Mouse (Mus musculus) cerebellum, postnatal 25 days (tissue): ENCODE measurements around the gene 4933434E20Rik.

Experiments used
- DNase-seq, 2 experiments: peaks; one replicate each; pipeline ENCODE4 v3.0.0; 2021; ENCODE audit warnings: mixed read lengths in 2 of 2

Gene 4933434E20Rik

GRCm38 (mm10) chr3:90051441-90052350 is at the start of gene 4933434E20Rik:
Gene 4933434E20Rik, plus strand, starts transcription at chr3:90051636.
- DNase-seq: peak in 1 of 2 experiments; percentile 81

DNA sequence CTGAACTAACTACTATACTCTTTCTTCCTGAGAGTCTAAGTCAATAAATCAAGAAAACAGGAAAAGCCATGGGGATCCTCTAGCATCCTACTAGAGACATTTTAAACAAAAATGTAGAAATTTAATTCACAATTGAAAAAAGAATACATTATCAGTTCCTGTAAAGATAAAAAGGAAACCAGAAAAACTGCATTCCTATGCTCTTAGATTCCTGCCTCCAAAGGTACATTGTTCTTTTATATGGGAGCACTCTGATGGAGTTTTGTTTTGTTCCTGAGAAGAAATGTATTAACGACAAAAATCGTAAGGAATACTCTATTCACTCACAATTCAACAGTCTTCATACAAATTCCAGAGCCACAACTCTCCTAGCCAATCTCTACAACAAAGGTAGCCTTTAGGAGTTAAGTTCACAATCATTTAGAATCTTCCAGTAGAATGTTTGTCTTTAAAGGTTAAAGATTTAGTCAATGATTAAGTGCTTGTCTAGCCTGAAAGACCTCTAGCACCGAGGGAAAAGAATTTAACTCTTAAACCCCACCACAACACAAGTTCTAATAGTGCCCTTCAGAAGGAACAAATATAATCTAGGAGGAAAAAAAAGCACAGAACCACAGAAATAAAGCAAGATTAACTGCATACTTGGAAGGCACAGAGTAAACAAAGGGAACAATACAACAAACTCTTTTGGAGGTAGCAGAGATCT is 47.2 kb upstream of the 4933434E20Rik start:
- DNase-seq: no peak

DNA sequence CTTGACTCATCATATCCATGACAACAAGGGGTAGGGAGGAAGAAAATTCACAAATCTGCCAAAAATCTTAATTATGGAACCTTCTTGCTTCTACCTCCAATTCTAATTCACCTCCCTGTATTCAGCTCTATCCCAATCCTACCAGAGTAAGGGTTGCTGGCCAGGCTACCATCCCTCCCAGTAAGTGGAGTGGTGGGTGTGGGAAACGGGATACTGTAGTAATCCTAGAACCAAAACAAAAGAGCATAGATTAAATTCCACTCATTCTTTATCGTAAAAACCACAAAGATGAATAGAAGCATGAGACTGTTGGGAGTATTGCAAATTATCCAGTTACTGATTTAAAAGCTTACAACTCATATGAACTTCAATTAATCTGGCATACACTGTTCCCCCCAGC is 41.1 kb upstream of the 4933434E20Rik start:
- no peak for DNase-seq

GRCm38 (mm10) chr3:90016626-90017025 is 34.8 kb upstream of the 4933434E20Rik start:
- no peak for DNase-seq

DNA sequence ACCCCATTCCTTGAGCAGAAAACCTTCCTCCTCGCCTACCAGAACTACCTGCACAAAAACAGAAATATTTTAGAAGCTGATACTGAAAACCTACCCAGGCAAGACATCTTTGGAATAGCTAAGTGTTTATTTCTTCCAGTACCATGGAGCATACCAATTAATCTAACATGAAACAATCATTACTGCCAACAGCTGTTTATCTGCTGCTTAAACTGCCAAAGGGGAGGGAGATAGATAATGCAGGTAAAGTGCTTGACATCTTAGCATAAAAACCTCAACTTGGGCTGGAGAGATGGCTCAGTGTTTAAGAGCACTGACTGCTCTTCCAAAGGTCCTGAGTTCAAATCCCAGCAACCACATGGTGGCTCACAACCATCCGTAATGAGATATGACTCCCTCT is 16.8 kb upstream of the 4933434E20Rik start:
- no peak for DNase-seq

GRCm38 (mm10) chr3:90036263-90036662 is 15.2 kb upstream of the 4933434E20Rik start:
- DNase-seq: no peak

GRCm38 (mm10) chr3:90049691-90050090 is 1.7 kb upstream of the 4933434E20Rik start:
- DNase-seq: no peak

DNA sequence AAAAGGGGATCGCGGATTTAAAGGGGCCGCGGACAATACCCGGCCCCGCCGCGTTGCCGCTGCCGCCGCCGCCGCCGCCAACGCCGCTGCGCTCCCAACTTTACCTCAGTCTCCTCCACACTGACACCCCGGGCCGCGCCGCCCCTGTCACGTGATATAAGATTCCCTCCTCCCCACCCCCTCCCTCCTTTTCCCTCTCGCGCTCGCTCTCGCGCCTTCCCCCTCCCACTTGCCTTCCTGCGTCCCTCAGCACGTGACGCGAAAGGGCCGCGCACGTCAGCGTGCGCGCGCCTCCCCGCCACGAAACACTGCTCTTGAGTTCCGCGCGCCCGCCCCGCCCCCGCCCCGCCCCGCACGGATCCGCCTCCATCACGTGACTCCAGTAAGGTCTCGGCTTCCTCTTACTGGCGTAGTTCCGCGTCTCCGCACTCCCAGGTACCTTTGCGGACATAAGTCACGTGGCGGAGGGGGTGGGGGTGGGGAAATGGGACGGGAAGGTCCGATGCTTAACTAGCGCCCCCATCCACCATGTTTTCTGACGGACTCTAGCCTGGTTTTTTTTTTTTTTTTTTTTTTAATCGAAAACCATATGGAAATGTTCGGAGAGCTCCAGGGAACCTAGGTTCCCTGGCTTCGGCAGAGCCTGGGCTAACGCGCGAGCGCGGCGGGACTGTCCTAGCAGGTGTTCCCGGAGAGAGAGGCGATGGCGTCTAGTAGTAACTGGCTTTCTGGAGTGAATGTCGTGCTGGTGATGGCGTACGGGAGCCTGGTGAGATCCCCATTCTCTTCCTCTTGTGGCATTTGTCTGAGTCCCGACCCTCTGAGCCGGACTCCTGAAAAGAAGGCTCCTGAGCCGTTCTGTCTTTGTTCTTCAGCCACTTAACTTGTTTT is 1.2 kb downstream of the 4933434E20Rik start, which contains the start of gene Ubap2l:
TSS of gene Ubap2l (minus strand) at position 278 of the 891 bp plus-strand sequence.
- DNase-seq: peak; percentile 93 to 98

- DNase-seq: no peak
Measured at GRCm38 (mm10) chr3:90061549-90061948, 10.1 kb downstream of the 4933434E20Rik start.

GRCm38 (mm10) chr3:90062539-90062938 is 11.1 kb downstream of the 4933434E20Rik start:
- no peak for DNase-seq

DNA sequence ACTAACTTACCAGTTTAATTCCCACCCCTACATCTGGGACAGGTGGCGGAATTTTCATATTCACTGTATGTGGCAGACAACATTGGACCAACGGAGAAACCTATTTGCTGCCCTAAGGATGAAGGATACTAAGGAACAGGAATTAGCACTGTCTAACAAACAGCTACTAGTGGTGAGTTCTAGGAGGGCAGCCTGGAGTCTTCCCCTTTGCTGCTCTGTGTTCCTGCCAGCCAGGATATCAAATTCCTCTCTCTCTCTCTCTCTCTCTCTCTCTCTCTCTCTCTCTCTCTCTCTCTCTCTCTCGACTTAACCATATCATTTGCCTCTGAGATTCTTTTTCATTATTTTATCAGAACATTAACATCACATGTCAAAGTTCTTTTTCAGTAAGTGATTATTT is 12.9 kb downstream of the 4933434E20Rik start:
- no peak for DNase-seq

DNA sequence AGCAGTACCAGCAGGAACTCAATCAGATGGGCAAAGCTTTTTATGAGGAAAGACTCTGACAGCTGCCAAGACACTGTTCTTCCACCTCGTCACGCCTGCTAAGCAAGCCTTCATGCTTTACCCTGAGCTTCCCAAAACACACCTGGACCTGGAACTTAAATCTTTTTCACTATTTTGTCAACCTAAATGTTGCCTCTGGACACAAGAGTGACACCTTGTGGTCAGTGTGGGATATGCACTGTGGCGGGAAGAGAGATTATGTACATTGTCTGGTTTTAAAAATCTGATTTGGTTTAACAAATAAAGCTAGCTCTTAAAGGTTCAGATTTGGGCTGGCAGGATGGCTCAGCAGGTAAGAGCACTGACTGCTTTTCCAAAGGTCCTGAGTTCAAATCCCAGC is 14.1 kb downstream of the 4933434E20Rik start:
- DNase-seq: peak; percentile 33 to 67

DNA sequence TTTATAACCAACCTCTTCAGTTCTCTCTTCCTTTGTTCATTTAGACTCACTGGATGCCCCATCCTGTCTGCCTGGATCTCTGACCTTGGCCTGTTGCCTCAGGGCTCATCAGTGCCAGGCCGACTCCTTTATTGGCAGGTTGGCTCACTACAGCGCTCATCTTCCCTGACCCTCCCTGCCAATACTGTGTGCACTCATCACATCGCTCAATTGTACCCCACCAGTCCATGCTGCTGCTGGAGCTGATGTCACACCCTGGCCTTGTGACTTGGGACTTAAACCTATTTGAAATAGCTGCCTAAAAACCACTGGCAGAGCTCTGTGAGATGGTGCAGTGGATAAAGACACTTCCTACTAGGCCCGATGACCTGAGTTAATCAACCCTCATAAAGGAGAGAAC is 16.4 kb downstream of the 4933434E20Rik start:
- no peak for DNase-seq

DNA sequence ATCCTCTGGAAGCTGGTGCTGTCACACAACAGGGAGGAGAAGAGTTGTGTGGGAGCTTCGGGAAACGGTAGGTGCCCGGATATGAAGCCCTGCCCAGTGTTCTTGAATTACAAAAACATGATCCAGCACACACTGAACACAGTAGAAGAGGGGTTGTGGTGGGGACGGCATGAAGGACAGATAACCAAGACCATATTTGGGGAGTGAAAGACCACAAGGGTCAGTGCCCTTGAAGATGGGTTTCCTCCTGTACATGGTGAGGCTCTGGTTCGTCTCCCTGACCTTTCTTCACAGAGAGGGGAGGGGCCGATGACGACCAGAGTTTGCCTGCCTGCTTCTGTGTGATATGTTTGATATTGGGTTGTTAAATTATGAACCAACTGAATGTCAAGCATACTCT is 18.3 kb downstream of the 4933434E20Rik start:
- DNase-seq: no peak

DNA sequence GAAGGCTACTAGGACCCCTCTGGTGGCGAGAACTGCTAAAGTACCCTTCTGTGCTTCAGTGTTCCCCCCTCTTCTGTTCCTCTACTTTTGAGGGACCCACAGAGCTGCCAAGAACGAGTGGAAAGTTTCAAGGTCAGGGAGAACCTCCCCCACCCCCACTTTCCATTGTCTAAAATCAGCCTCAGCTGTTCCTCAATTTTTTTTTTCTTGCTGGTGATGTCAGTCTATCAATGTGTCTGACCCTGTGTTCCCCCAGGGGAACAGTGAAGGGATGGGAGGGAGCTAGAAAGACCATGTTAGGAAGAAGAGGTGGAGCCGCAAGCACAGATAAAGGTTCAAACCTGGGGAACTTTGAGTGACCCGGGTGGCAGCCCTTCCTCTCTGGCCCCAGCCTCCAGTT is 20.9 kb downstream of the 4933434E20Rik start, which contains the start of gene Tpm3:
TSS of gene Tpm3 (plus strand) at position 356 of the 400 bp plus-strand sequence.
- DNase-seq: no peak

DNA sequence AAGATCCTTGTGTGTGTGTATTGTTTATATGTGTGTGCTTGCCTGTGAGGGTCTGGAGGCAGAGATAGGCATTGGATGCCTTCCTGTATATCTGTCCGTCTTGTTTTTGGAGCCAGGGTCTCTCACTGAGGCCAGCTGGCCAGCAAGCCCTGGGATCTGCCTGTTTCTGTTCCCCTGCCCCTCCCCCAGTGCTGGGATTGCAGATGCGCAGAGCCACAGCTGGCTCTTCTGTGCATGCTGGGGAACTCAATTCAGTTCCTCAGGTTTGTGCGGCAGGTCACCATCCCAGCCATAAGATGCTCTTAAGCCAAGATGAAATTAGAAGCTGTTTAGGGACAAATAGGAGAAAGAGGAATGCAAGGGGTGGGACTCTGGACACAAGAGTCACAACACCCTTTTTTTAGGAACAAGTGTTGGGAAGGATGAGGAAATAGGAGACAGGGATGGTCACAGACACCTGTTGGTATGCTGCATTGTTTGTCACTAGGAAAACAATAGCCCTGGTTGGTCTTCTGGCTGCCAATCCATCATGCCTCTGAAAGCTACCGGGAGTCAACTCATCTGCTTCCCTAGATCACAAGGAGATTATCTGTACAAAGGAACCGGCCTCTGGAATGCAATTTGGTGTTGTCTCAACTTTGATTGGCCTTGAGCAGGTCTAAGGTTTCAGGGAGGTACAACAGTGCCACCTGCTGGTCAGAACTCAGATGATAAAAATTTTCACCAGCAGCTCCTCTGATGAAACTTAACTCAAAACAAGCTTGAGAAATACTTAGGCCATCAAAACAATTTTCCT is 25.7 kb downstream of the 4933434E20Rik start:
- peak; percentile 80 to 85 for DNase-seq

GRCm38 (mm10) chr3:90078224-90078623 is 26.8 kb downstream of the 4933434E20Rik start:
- DNase-seq: no peak

DNA sequence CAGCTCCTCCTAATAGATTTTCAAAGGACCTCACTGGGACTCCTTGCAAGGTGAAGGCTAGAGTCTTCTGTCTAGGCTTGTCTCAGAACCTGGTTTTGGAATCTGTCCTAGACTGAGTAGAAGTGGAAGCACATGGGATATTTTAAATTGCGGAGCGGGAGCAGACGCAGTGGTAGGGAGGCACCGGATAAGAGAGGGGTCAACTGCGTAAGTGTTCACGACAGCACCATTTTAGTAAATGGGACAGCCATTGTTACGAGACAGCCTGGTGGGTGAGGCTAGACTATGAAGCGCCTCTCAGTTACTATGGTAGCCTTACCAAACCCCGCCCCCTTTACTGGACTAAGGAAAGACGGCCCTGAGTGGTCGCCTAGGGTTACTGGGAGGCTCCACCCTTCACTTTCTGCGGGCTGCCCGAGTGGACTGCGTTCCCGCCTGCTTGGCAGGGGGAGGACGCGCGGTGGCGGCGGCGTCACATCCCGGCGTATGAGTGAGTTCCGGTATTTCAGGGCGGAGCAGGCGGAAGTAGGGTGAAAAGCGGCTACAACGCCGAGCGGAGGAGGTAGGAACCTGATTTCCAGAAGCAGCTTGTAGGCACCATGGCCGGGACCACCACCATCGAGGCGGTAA is 27.8 kb downstream of the 4933434E20Rik start:
- DNase-seq: peak; percentile 90 to 92

DNA sequence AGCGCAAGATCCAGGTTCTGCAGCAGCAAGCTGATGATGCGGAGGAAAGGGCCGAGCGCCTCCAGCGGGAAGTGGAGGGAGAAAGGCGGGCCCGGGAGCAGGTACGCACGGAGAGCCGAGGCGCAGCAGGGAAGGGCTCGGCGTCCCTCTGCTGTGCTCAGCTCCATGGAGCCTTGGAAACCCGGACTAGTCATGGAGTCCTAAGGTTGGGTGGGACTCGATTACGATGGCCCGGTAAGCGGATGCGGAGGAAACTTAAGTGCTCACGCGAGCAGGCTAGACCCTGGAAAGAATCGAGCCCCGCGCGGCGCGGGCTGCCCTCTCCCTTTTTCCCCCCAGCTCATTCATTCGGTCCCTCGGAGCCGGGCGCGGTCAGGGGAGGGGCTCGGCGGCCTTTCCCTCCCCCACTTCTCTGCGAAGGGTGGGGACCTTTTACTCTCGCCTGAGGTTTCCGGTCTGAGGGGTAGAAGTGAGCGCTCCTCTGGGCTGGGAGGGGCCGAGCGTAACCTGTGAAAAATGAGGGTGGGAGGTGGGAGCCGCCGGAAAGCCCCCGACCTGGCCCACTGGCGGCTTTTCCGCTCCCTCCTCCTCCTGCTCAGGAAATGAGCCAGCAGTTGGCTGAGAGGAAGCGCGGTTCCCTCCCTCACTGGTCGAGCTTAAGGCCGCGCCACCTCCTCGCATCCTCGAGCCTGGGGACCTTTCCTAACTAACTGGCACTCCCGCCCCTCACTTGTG is 28.5 kb downstream of the 4933434E20Rik start:
- DNase-seq: peak; percentile 44 to 56

DNA sequence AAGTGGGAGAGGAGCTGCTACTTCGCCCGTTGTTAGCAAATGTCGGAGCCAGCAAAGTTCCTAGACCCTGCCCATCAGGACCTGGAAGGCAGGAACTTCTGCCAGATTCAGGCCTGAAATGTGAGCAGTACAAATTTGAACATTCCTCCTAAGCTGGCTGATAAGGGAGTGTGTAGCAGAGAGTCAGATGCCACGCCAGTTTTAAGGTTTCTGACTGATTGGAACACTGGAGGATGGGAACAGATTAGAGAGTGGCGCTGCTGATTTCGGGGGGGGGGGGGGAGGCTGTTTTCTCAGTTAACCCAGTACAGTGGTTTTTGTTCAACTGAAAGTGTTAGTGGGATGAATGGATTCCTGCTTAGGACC is 29.0 kb downstream of the 4933434E20Rik start:
- no peak for DNase-seq
